Mouse (Mus musculus): ENCODE results near the gene Zcchc8. TPM values are rescaled to one million over a fixed set of nuclear protein-coding genes. Genes with fewer than 3 reads are reported as not detected.

The Zcchc8 gene
- polyA plus RNA-seq, 1 experiment from 2014 or later: 48.6 TPM

DNA sequence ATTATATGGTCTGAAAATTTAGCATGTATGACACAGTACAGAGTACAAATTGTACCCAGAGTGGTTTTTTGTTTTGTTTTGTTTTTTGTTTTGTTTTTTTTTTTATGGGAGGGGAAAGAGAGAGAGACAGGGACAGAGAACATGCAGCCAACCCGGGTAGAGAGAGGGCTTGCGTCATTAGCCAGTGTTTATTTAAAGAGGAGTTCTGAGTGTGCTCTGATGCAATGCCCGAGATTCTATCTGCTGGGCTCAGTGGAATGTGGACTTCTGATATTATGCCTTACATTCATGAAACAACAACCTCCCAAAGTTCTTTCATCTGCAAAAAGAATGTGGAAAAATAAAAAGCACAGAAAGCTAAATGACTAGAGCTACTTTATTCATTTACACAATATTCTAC, 45.7 kb downstream of the Zcchc8 start:
- Histone ChIP-seq H3K27me3 (replicated peaks; ENCODE audit: control insufficient read depth, insufficient read depth, low read length) (no peaks in the 10 kb centered on the region), H3K9me3 (ENCODE audit: control insufficient read depth, low read length) (no peaks in the 10 kb centered on the region), H3K4me2 (ENCODE audit: low read length) (no peak overlapping the region), H3K36me3 (ENCODE audit: control insufficient read depth, insufficient read depth, low read length) (no peaks in the 10 kb centered on the region), H3K27ac (ENCODE audit: low read depth, low read length) (no peak overlapping the region), H3K4me3 (ENCODE audit: low read length) (no peak overlapping the region), H3K9ac (ENCODE audit: low read depth, low read length) (no peak overlapping the region), H3K4me1 (ENCODE audit: control insufficient read depth, insufficient read depth, low read depth, low read length) (peaks cover 13% of the 10 kb centered on the region)
- 39% methylated on average over 3 of the region's 3 CpGs for whole genome bisulfite sequencing
- no peak for ATAC-seq

DNA sequence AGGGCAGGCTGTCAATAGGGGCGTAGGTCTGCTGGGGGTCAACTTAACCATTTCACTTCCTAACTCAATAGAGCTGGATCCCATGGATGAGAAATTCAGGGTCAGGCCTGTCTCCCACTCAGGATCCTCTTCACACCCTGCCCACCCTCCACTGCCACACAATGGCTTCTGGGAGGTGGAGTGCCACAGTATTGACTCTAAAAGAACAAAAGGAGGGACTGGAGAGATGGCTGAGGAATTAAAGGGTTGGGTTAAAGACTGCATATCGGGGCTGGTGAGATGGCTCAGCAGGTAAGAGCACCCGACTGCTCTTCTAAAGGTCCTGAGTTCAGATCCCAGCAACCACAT, 49.5 kb downstream of the Zcchc8 start:
- H3K4me3 ChIP-seq (ENCODE audit: low read length): no peak overlapping the region
- H3K27me3 ChIP-seq (replicated peaks; ENCODE audit: control insufficient read depth, insufficient read depth, low read length): no peaks in the 10 kb centered on the region
- no peak overlapping the region for H3K4me2 ChIP-seq (ENCODE audit: low read length)
- 66% methylated on average over 3 of the region's 3 CpGs for WGBS
- H3K9me3 ChIP-seq (ENCODE audit: control insufficient read depth, low read length): no peaks in the 10 kb centered on the region
- no peak overlapping the region for H3K9ac ChIP-seq (ENCODE audit: low read depth, low read length)
- peaks cover 8% of the 10 kb centered on the region for H3K4me1 ChIP-seq (ENCODE audit: control insufficient read depth, insufficient read depth, low read depth, low read length)
- H3K27ac ChIP-seq (ENCODE audit: low read depth, low read length): no peak overlapping the region
- no peaks in the 10 kb centered on the region for H3K36me3 ChIP-seq (ENCODE audit: control insufficient read depth, insufficient read depth, low read length)
- no peak for ATAC-seq

DNA sequence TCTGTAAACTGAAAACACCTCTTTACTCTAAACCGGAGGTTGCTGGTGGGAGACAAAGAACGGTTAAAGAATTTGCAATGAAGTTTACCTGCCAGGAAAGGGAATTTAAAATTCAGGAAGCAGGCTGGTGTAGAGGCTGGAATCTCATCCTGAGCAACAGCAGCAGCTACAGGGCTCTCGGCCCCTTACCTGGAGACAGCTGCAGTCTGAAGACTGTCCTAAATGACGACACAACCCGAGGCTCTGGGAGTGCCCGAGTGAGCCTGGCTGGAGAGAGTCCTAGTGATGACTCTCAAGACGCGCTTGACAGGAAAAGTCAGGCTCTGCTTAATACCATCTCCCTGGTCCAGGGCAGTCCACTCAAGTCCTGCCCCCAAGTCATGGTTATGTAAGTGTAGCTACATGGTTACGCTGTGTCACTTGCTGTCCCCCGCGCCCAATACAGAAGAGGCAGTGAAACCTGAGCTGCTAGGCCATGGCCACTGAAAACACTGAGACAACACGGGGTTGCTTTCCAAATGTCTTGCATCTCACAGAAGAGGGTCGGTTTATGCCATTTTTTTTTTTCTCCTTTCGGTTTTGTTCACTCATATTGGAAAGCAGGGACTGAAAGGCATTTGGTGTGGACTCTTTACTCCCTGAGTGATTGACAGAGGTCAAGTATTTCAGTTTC, 50.0 kb downstream of the Zcchc8 start:
- 45% methylated on average over 14 of the region's 14 CpGs for WGBS
- Histone ChIP-seq H3K36me3 (ENCODE audit: control insufficient read depth, insufficient read depth, low read length) (no peaks in the 10 kb centered on the region), H3K4me2 (ENCODE audit: low read length) (no peak overlapping the region), H3K9me3 (ENCODE audit: control insufficient read depth, low read length) (no peaks in the 10 kb centered on the region), H3K27ac (ENCODE audit: low read depth, low read length) (0 out of 2 replicates have a peak overlapping the region, but pooled peaks have one; percentile 41), H3K4me3 (ENCODE audit: low read length) (no peak overlapping the region), H3K4me1 (ENCODE audit: control insufficient read depth, insufficient read depth, low read depth, low read length) (peaks cover 8% of the 10 kb centered on the region), H3K9ac (ENCODE audit: low read depth, low read length) (no peak overlapping the region), H3K27me3 (replicated peaks; ENCODE audit: control insufficient read depth, insufficient read depth, low read length) (no peaks in the 10 kb centered on the region)
- peak; percentile 20; the same call in 1 of the 2 replicates for ATAC-seq

DNA sequence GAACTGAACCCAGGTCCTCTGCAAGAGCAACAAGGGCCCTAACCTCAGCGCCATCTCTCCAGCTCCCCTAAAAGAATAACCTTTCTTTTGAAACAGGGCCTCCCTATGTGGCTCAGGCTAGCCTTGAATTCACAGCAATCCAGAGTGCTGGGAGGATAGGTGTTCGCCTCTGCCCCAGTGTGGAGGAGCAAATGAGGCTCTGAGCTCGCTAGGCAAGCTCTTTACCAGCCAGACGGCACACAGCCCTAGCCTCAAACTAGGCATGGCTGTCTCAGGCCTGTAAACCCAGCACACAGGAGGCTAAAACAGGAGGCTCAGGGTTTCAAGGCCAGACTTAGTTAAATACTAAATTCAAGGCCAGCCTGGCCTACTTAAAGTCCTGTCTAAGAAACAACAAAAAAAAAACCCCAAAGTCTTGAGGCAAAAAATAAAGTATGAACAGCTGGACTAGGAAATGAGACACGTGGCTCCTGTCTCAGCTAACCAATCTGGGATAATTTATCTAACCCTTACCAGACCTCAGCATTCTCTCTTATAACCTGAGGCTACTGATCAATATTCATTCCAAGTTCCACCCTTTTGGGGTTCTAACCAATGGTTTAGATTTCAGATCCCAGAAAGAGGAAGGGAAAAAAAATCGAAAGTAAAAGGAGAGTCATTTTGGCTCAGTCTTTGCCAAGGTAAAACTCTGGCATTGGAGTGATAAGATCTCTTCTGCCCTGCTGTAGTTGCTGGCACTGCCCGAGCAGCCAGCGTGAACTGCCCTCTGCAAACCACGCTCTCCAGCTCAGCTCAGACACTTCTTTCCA, 50.7 kb downstream of the Zcchc8 start:
- no peak overlapping the region for H3K4me2 ChIP-seq (ENCODE audit: low read length)

DNA sequence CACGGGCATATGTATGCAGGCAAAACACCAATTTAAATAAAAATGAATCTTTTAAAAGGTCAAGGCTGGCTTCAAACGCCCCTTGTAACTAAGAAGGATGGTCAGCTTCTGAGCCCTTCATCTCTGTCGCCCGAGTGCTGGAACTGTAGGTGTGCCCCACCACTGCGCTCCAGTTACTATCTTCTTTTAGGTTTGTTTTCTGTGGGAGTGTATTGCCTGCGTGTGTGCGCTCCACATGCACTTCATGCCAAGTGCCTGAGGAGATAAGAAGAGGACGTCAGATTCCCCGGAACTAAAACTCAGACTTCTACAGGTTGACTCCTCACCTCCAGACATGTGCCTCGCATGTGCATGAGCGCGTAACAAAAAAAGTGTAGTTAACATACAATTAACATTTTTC, 53.0 kb downstream of the Zcchc8 start:
- Histone ChIP-seq H3K4me3 (ENCODE audit: low read length) (no peak overlapping the region), H3K27me3 (replicated peaks; ENCODE audit: control insufficient read depth, insufficient read depth, low read length) (no peaks in the 10 kb centered on the region), H3K4me2 (ENCODE audit: low read length) (no peak overlapping the region), H3K9ac (ENCODE audit: low read depth, low read length) (no peak overlapping the region), H3K36me3 (ENCODE audit: control insufficient read depth, insufficient read depth, low read length) (no peaks in the 10 kb centered on the region), H3K4me1 (ENCODE audit: control insufficient read depth, insufficient read depth, low read depth, low read length) (peaks cover 4% of the 10 kb centered on the region; the same call in 1 of the 2 replicates), H3K9me3 (ENCODE audit: control insufficient read depth, low read length) (no peaks in the 10 kb centered on the region), H3K27ac (ENCODE audit: low read depth, low read length) (no peak overlapping the region)
- WGBS: 89% methylated on average over 12 of the region's 12 CpGs
- no peak for ATAC-seq

More for the DNA sequence above, 50.7 kb downstream of the Zcchc8 start:
- Histone ChIP-seq H3K36me3 (ENCODE audit: control insufficient read depth, insufficient read depth, low read length) (no peaks in the 10 kb centered on the region), H3K4me1 (ENCODE audit: control insufficient read depth, insufficient read depth, low read depth, low read length) (peaks cover 8% of the 10 kb centered on the region), H3K9ac (ENCODE audit: low read depth, low read length) (no peak overlapping the region), H3K27ac (ENCODE audit: low read depth, low read length) (no peak overlapping the region), H3K27me3 (replicated peaks; ENCODE audit: control insufficient read depth, insufficient read depth, low read length) (no peaks in the 10 kb centered on the region), H3K4me3 (ENCODE audit: low read length) (no peak overlapping the region), H3K9me3 (ENCODE audit: control insufficient read depth, low read length) (no peaks in the 10 kb centered on the region)
- 73% methylated on average over 9 of the region's 9 CpGs for WGBS
- ATAC-seq: no peak

DNA sequence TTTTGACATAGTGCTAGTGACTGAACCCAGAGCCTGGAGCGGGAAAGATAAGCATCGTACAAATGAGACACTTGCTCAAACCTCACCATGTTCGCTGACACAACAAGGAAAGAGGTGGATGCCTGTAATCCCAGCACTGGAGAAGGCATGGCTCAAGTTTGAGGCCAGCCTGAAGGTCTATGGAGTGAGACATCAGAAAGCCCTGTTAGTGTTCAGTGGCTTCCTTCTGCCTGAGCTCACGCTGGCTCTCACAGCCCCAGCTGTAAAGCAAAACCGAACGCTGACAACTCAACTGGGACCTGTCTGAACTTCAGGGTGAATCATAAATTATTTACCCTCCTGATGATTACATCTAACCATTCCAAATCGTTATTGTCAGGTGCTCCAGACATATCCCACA, 54.9 kb downstream of the Zcchc8 start:
- no peak overlapping the region for H3K4me3 ChIP-seq (ENCODE audit: low read length)
- ATAC-seq: no peak
- WGBS: 84% methylated on average over 7 of the region's 7 CpGs
- no peaks in the 10 kb centered on the region for H3K36me3 ChIP-seq (ENCODE audit: control insufficient read depth, insufficient read depth, low read length)
- peaks cover 2% of the 10 kb centered on the region; the same call in 1 of the 2 replicates for H3K4me1 ChIP-seq (ENCODE audit: control insufficient read depth, insufficient read depth, low read depth, low read length)
- H3K4me2 ChIP-seq (ENCODE audit: low read length): no peak overlapping the region
- no peak overlapping the region for H3K27ac ChIP-seq (ENCODE audit: low read depth, low read length)
- H3K9me3 ChIP-seq (ENCODE audit: control insufficient read depth, low read length): no peaks in the 10 kb centered on the region
- H3K27me3 ChIP-seq (replicated peaks; ENCODE audit: control insufficient read depth, insufficient read depth, low read length): no peaks in the 10 kb centered on the region
- H3K9ac ChIP-seq (ENCODE audit: low read depth, low read length): no peak overlapping the region

DNA sequence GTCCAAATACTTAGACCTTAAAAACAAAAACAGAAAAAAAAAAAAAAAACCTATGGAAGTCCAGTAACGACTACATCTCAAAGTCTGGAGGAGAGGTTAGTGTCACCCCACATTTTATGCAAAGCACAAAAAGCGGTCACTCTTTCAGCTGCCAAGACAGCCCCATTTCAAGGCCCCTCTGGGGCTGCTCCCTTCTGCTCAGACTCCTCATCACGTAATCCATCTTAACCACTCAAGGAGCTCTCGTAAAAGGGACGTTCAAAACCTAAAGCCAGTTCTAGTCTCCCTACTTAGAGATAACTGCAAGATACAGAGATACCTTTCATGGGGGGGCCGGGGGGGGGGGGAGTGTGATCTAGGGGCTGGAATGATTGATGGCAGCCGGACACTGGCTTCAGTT, 56.6 kb downstream of the Zcchc8 start:
- Histone ChIP-seq H3K4me1 (ENCODE audit: control insufficient read depth, insufficient read depth, low read depth, low read length) (no peaks in the 10 kb centered on the region), H3K9me3 (ENCODE audit: control insufficient read depth, low read length) (no peaks in the 10 kb centered on the region), H3K36me3 (ENCODE audit: control insufficient read depth, insufficient read depth, low read length) (no peaks in the 10 kb centered on the region), H3K4me3 (ENCODE audit: low read length) (no peak overlapping the region), H3K27ac (ENCODE audit: low read depth, low read length) (no peak overlapping the region), H3K4me2 (ENCODE audit: low read length) (no peak overlapping the region), H3K9ac (ENCODE audit: low read depth, low read length) (no peak overlapping the region), H3K27me3 (replicated peaks; ENCODE audit: control insufficient read depth, insufficient read depth, low read length) (no peaks in the 10 kb centered on the region)
- WGBS: 78% methylated on average over 7 of the region's 7 CpGs
- ATAC-seq: no peak

DNA sequence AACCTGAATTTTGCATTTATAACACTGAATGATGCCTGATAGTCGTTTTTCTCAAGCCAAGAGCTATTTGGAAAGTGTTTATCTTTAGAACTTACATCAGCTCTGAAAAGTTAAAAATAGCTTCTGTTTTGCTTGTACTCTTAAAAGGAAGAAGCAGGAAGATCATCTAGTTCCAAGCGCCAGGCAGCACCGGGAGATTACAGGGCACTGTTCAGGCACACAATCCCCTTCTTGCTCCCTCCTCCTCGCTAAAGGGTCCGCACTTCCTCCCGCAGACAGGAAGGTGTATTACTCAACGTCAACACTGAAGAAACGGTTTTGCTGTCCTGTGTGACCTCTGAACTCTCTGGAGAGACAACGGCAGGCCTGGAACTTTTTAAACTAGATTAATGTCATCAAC, 58.8 kb downstream of the Zcchc8 start:
- H3K4me1 ChIP-seq (ENCODE audit: control insufficient read depth, insufficient read depth, low read depth, low read length): no peaks in the 10 kb centered on the region
- WGBS: 71% methylated on average over 9 of the region's 9 CpGs
- no peaks in the 10 kb centered on the region for H3K36me3 ChIP-seq (ENCODE audit: control insufficient read depth, insufficient read depth, low read length)
- H3K4me3 ChIP-seq (ENCODE audit: low read length): no peak overlapping the region
- no peaks in the 10 kb centered on the region for H3K27me3 ChIP-seq (replicated peaks; ENCODE audit: control insufficient read depth, insufficient read depth, low read length)
- no peak overlapping the region for H3K9ac ChIP-seq (ENCODE audit: low read depth, low read length)
- ATAC-seq: no peak
- H3K4me2 ChIP-seq (ENCODE audit: low read length): no peak overlapping the region
- H3K27ac ChIP-seq (ENCODE audit: low read depth, low read length): no peak overlapping the region
- H3K9me3 ChIP-seq (ENCODE audit: control insufficient read depth, low read length): no peaks in the 10 kb centered on the region

DNA sequence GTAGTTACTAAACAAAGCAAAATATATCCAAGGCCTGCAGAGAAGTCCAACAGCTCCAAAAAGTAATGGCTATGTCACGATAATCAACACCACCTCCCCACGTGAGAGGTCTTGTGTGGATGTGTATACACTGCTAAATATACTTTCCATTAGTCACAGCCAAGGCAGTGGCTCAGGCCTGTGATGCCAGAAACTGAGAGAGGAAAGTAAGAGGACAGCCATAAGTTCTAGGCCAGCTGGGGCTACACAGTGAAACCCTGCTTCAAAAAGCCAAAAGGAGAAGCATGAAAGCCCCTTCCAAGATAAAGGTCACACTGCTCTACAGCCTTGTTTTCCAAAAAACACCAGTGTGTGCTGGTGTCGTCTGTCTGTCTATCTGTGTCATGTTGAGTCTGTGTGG, 59.3 kb downstream of the Zcchc8 start:
- WGBS: 77% methylated on average over 3 of the region's 3 CpGs
- Histone ChIP-seq H3K4me3 (ENCODE audit: low read length) (no peak overlapping the region), H3K36me3 (ENCODE audit: control insufficient read depth, insufficient read depth, low read length) (no peaks in the 10 kb centered on the region), H3K27me3 (replicated peaks; ENCODE audit: control insufficient read depth, insufficient read depth, low read length) (no peaks in the 10 kb centered on the region), H3K9ac (ENCODE audit: low read depth, low read length) (no peak overlapping the region), H3K4me2 (ENCODE audit: low read length) (no peak overlapping the region), H3K9me3 (ENCODE audit: control insufficient read depth, low read length) (no peaks in the 10 kb centered on the region), H3K4me1 (ENCODE audit: control insufficient read depth, insufficient read depth, low read depth, low read length) (no peaks in the 10 kb centered on the region), H3K27ac (ENCODE audit: low read depth, low read length) (no peak overlapping the region)
- no peak for ATAC-seq
